Mouse (Mus musculus) kidney, embryonic 15.5 days (tissue): ENCODE results near the gene Ctnnd2. TPM values are rescaled to one million over a fixed set of nuclear protein-coding genes. Genes with fewer than 3 reads are reported as not detected.

Experiments used
- ATAC-seq: fragments of 200-750 bp; cut with Nextera tagmentation; replicated peaks from 2 replicates; pipeline ENCODE4 v1.8.0; 2017; ENCODE audit warnings: moderate TSS enrichment; ENCODE audit not compliant: low FRiP score
- H3K27ac ChIP-seq: fragments of 300-500 bp; sonication (generic); 2 replicates; pipeline ENCODE4 v1.5.1; 2015; ENCODE audit warnings: mild to moderate bottlenecking, inconsistent platforms
- H3K27me3 ChIP-seq: fragments of 300-500 bp; sonication (generic); 2 replicates; pipeline ENCODE4 v1.6.1; 2015; ENCODE audit warnings: inconsistent platforms
- H3K36me3 ChIP-seq: fragments of 300-500 bp; sonication (generic); 2 replicates; pipeline ENCODE4 v1.6.1; 2015; ENCODE audit warnings: inconsistent platforms
- H3K4me1 ChIP-seq: fragments of 300-500 bp; sonication (generic); 2 replicates; pipeline ENCODE4 v1.6.1; 2015; ENCODE audit warnings: inconsistent platforms
- H3K4me2 ChIP-seq: fragments of 300-500 bp; sonication (generic); 2 replicates; pipeline ENCODE4 v1.6.1; 2015; ENCODE audit warnings: moderate library complexity, mild to moderate bottlenecking, inconsistent platforms
- H3K4me3 ChIP-seq: fragments of 300-500 bp; sonication (generic); replicated peaks from 2 replicates; pipeline ENCODE4 v1.5.1; 2015; ENCODE audit warnings: mild to moderate bottlenecking, inconsistent platforms
- H3K9ac ChIP-seq: fragments of 300-500 bp; sonication (generic); 2 replicates; pipeline ENCODE4 v1.6.1; 2015; ENCODE audit warnings: mild to moderate bottlenecking, inconsistent platforms
- H3K9me3 ChIP-seq: fragments of 300-500 bp; sonication (generic); replicated peaks from 2 replicates; pipeline ENCODE4 v1.6.1; 2016; ENCODE audit warnings: inconsistent platforms
- WGBS: fragments of 180-500 bp; shearing (Covaris S2); methylation state at CpG from one replicate; pipeline ENCODE4 v1.1.7; 2015; ENCODE audit warnings: mixed read lengths; 5-methylcytosine and 5-hydroxymethylcytosine counted together
- polyA plus RNA-seq: library from polyadenylated mRNA; unstranded; fragments of >200 nt; fragmentation: Nextera tagmentation; extraction: Ambion mirVana; gene quantifications from 2 replicates; pipeline ENCODE4 v1.2.1, GENCODE M21; 2015

Gene Ctnnd2
- polyA plus RNA-seq, 1 experiment from 2014 or later: 5.4 TPM

DNA sequence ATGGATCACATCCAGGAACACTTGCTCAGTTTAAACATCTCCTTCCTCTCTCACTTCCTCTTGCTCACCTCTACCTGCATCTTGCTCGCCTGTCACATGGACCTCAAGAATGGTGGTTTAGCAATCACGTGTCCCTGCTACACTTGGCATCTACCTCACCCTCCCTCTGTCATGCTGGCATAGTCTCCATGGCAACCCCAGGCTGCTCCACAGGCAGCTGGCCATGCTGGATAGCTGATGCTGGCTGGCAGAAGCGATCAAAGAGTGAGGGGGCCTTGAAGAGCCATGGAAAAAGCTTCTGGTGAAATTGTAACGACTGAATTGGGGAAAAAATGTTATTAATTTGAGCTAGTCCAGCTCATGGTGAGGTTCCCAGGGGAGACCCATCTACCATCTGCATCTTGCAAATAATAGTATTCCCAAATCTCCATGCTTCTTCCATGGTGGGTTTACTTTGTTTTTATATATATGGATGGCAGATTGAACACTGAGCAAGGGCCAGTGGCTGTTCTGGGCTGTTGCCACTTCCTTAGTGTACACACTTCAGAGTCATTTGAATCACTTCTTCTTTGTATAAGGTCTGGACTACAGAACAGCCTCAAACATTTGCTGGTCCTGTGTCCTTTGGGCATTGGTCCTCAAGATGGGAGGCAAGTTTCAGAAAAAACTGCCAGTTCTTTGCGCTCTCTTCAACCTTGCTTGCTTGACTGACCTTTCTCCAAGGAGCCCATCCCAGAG is 19.7 kb downstream of the Ctnnd2 start:
- H3K27me3 ChIP-seq: no peaks in the 10 kb centered on the region
- H3K9me3 ChIP-seq: 0 out of 2 replicates have a peak, but pooled peaks cover 2% of the 10 kb centered on the region
- H3K36me3 ChIP-seq: no peaks in the 10 kb centered on the region
- no peak overlapping the region for H3K9ac ChIP-seq
- no peaks in the 10 kb centered on the region for H3K4me1 ChIP-seq
- H3K4me3 ChIP-seq: no peak overlapping the region
- H3K4me2 ChIP-seq: no peak overlapping the region
- WGBS: 75% methylated on average over 5 of the region's 5 CpGs
- ATAC-seq: no peak
- no peak overlapping the region for H3K27ac ChIP-seq

DNA sequence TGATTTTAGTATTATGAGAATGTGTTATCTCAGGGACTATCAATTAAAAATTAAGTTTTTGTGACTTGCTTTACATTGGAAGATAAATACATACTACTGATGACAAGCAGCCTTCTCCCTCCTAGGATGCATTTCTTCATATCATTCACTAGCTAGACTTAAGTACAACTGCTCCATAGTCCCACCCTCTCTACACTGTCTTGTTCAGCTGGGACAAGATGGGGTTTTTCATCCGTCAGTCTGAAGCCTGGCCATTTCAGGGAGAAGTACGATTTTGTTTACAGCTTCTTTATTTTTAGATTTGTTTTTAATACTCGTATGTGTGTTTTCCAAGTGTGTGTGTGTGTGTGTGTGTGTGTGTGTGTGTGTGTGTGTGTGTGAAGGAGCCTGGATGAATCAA is 26.0 kb downstream of the Ctnnd2 start:
- Histone ChIP-seq H3K9ac (no peak overlapping the region), H3K36me3 (no peaks in the 10 kb centered on the region), H3K4me1 (no peaks in the 10 kb centered on the region), H3K27ac (no peak overlapping the region), H3K4me3 (no peak overlapping the region), H3K9me3 (no peaks in the 10 kb centered on the region), H3K27me3 (no peaks in the 10 kb centered on the region), H3K4me2 (no peak overlapping the region)
- 73% methylated on average over 3 of the region's 3 CpGs for WGBS
- no peak for ATAC-seq

DNA sequence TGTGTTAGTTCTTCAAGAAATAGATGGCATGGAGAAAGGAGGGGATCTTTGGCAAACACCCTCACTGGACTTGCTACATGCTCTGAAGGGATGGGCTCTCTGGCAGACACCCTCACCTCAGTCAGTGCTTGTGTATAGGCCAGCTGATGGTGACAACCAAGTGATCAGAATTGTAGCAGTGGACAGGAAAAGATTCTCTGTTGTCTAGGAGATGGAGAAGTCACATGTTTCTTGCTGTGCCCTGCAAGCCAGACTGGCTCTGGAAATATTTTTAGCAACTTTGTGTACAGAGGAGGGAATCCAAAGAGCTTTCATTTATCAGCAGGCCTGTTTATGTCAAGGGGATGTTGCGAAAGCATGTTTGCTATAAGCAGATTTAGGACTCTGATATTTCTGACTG is 27.4 kb downstream of the Ctnnd2 start:
- no peak for ATAC-seq
- WGBS: 86% methylated on average over 1 of the region's 1 CpGs

DNA sequence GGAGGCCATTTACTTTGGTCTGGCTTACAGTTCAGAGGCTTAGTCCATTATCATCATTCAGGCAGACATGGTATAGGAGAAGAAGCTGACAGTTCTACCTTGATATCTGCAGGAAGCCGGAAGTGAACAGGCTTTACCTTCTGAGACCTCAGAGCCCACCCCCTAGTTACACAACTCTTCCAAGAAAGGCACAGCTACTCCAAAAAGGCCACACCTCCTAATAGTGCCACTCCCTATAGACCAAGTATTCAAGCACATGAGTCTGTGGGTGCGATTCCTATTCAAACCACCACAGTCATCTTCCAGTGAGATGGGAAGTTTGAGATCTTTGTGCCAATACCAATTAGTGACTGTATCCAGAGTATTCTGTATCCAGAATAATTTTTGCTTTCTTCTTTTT is 28.8 kb downstream of the Ctnnd2 start:
- Histone ChIP-seq H3K27ac (no peak overlapping the region), H3K27me3 (no peaks in the 10 kb centered on the region), H3K9me3 (no peaks in the 10 kb centered on the region), H3K4me2 (no peak overlapping the region), H3K4me1 (no peaks in the 10 kb centered on the region), H3K36me3 (no peaks in the 10 kb centered on the region), H3K9ac (no peak overlapping the region), H3K4me3 (no peak overlapping the region)
- 95% methylated on average over 2 of the region's 2 CpGs for WGBS
- no peak for ATAC-seq

More for the DNA sequence above, 27.4 kb downstream of the Ctnnd2 start:
- Histone ChIP-seq H3K9ac (no peak overlapping the region), H3K4me3 (no peak overlapping the region), H3K27ac (no peak overlapping the region), H3K4me2 (no peak overlapping the region), H3K36me3 (no peaks in the 10 kb centered on the region), H3K27me3 (no peaks in the 10 kb centered on the region), H3K9me3 (no peaks in the 10 kb centered on the region), H3K4me1 (no peaks in the 10 kb centered on the region)

DNA sequence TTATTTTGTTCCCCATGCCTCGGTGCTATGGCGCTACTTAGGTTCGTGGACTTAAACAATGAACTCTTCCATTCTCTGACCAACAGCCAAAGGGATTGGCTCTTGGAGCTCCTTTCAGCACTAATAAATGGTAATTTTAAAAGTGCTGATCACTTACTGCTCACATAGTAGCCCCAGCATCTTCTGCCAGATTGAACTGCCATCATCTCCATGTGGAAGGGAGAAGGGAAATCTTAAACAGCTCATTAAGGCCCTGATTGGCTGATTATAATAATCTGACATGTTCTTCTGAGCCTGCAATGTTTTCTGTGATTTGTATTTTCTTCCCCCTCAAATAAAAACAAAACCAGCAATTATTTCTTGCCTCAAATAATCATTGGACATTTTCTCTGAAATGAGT is 29.2 kb downstream of the Ctnnd2 start:
- no peaks in the 10 kb centered on the region for H3K27me3 ChIP-seq
- H3K27ac ChIP-seq: no peak overlapping the region
- H3K9me3 ChIP-seq: no peaks in the 10 kb centered on the region
- WGBS: 96% methylated on average over 3 of the region's 3 CpGs
- H3K4me3 ChIP-seq: no peak overlapping the region
- no peak overlapping the region for H3K9ac ChIP-seq
- no peak for ATAC-seq
- H3K4me1 ChIP-seq: no peaks in the 10 kb centered on the region
- no peaks in the 10 kb centered on the region for H3K36me3 ChIP-seq
- no peak overlapping the region for H3K4me2 ChIP-seq

DNA sequence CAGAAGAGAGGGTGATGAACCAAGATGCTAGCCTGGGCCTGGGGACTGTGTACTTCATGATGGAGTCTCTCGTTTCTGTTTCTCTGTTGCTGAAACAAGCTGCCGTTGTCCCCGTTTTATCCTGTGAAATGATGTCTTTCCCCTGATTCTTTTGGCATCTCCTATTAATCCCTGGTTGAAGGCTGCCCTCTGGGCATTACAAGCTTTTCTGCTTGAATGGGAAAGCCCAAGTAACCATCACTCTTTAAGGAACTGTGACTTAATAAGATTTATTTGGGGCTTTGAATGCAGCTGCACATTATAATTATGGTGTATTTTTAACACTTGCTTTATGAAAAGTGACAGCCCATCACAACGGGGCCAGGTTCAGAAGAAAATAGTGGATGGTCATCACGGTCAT is 40.4 kb downstream of the Ctnnd2 start:
- H3K4me3 ChIP-seq: no peak overlapping the region
- H3K36me3 ChIP-seq: no peaks in the 10 kb centered on the region
- WGBS: 81% methylated on average over 5 of the region's 5 CpGs
- H3K4me2 ChIP-seq: no peak overlapping the region
- no peaks in the 10 kb centered on the region for H3K27me3 ChIP-seq
- H3K4me1 ChIP-seq: no peaks in the 10 kb centered on the region
- no peak overlapping the region for H3K9ac ChIP-seq
- no peak overlapping the region for H3K27ac ChIP-seq
- no peak for ATAC-seq
- H3K9me3 ChIP-seq: no peaks in the 10 kb centered on the region

DNA sequence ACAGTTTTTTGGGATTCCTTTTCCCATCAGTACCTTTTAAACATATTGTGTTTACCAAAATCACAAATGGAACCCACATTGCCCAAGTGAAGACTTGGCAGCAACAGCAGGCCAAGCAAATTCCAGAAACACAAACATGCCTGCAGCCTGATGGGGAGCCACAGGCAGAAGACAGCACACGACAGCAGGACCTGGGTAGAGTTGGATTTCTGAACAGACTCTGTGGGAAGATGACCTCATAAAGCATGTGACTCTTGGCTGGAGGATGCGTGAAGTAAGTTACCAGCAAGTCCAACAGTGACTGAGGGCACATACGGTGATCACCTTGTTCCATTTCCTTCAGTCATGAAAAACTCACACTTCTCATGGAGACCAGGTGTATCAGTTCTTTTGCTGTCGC is 43.5 kb downstream of the Ctnnd2 start:
- Histone ChIP-seq H3K9ac (no peak overlapping the region), H3K27me3 (no peaks in the 10 kb centered on the region), H3K36me3 (no peaks in the 10 kb centered on the region), H3K27ac (no peak overlapping the region), H3K4me2 (no peak overlapping the region), H3K4me3 (no peak overlapping the region), H3K9me3 (no peaks in the 10 kb centered on the region), H3K4me1 (no peaks in the 10 kb centered on the region)
- ATAC-seq: no peak
- WGBS: 86% methylated on average over 4 of the region's 4 CpGs

DNA sequence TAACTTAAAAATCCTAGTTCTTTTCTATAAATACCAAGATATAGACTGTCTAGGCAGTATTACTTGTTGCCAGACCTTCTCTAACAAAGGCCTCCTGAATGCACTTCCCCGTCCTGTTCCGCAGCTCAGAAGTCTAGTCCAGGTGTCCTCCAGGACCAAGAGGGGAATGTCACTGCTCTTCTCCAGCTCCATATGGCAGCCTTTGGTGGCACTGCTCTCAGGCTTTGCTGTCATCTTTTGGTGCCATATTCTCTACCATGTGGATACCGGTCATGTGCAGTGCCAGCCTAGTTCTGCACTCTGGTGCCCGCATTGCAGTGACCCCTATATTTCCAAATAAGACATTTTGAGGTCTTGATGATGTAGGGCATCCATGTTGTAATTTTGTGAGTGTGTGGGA is 56.7 kb downstream of the Ctnnd2 start:
- Histone ChIP-seq H3K4me1 (no peaks in the 10 kb centered on the region), H3K9me3 (no peaks in the 10 kb centered on the region), H3K9ac (no peak overlapping the region), H3K27ac (no peak overlapping the region), H3K4me2 (no peak overlapping the region), H3K27me3 (no peaks in the 10 kb centered on the region), H3K4me3 (no peak overlapping the region), H3K36me3 (no peaks in the 10 kb centered on the region)
- no peak for ATAC-seq
- 93% methylated on average over 4 of the region's 4 CpGs for WGBS

DNA sequence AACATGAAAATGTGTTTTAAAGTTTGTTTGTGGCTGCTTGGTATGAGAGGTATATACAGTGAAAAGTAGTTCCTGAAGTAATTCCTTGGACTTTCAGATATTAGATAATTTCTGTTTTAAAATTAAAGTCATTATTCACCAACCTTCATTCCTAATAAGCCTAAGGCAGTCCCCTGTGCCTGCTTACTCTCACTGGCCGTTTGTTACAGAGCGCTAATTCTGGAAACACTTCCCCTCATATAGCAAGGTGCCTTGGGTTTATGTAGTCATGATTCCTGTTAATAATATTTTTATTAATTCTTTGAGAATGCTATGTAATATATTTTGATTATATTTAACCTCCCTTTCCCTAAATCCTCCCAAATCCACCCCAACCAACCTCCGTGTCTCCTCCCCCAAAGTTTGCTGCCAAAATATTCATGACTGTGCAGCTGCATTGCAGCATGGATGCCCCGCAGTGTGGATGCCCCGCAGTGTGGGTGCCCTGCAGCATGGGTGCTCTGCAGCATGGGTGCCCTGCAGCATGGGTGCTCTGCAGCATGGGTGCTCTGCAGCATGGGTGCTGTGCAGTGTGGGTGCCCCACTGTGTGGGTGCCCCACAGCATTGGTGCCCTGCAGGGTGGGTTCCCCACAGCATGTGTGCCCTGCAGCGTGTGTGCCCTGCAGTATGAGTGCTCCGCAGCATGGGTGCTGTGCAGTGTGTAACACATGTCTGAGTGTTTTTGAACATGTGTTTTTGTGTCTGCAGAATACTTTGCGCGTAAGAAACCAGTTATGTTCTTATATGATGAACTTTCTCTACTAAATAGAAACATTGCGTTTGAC is 63.0 kb downstream of the Ctnnd2 start:
- WGBS: 87% methylated on average over 10 of the region's 10 CpGs

DNA sequence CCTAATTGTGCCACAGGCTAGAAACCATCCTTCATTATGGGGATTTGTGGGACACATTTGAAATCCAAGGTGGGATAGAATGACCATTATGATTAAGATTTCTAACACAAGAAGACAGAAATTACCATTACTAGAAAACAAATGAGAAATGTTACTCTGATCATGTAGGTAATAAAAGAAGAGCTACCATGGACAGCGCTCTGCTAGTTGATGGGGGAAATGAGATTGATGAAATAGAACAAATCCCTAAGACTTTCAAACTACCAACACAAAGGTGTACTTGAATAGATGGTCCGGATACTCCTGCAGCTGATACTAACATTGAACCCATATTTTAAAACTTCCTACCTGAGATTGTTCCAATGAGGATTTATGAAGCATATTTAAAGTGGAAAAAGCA is 68.5 kb downstream of the Ctnnd2 start:
- H3K27ac ChIP-seq: no peak overlapping the region
- 88% methylated on average over 2 of the region's 2 CpGs for WGBS
- H3K4me3 ChIP-seq: no peak overlapping the region
- ATAC-seq: no peak
- H3K27me3 ChIP-seq: no peaks in the 10 kb centered on the region
- H3K9me3 ChIP-seq: no peaks in the 10 kb centered on the region
- no peaks in the 10 kb centered on the region for H3K36me3 ChIP-seq
- H3K4me2 ChIP-seq: no peak overlapping the region
- H3K9ac ChIP-seq: no peak overlapping the region
- H3K4me1 ChIP-seq: no peaks in the 10 kb centered on the region

More for the DNA sequence above, 63.0 kb downstream of the Ctnnd2 start:
- Histone ChIP-seq H3K27me3 (no peaks in the 10 kb centered on the region), H3K27ac (no peak overlapping the region), H3K9ac (no peak overlapping the region), H3K9me3 (no peaks in the 10 kb centered on the region), H3K4me2 (no peak overlapping the region), H3K36me3 (no peaks in the 10 kb centered on the region), H3K4me1 (no peaks in the 10 kb centered on the region), H3K4me3 (no peak overlapping the region)
- ATAC-seq: no peak

DNA sequence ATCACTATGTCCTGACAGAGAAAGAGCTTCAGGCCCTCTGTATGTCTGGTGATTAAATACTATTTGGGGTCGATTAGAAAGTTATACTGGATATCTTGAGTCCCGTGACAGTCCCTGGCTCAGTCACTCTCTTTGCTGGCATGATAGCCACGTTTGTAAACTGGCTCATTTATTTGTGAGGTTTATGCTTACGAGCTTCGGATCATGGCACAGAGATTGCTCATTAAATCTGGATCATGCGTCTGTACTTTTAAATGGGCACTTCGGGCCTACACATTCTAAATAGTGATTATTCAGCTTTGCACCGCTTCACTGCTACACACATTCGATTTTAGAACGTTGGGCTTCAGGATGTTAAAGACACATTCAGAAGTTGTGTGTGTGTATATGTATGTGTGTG is 96.4 kb downstream of the Ctnnd2 start:
- Histone ChIP-seq H3K4me2 (no peak overlapping the region), H3K4me3 (no peak overlapping the region), H3K27me3 (no peaks in the 10 kb centered on the region), H3K27ac (no peak overlapping the region), H3K9me3 (no peaks in the 10 kb centered on the region), H3K36me3 (no peaks in the 10 kb centered on the region), H3K4me1 (no peaks in the 10 kb centered on the region), H3K9ac (no peak overlapping the region)
- no peak for ATAC-seq
- WGBS: 87% methylated on average over 10 of the region's 10 CpGs

DNA sequence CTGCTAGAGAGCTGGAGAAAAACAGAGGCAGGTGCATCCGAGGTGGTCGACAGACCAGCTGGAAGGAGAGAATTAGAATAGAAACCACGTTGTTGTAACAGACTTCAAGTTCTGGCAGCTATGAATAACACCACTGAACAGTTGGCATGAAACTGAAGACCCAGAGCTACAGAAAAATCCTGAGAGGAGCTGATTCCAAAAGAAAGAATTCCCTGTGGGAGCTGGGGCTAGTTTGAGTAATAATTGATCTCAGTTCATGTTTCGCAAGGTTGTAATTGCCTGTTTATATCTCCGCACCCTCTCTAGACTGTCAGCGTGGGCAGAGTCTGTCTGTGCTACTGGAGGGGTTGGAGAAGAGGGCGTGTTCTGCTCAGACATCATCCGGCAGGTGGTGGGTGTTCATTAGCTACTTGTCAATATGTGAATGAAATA is 98.8 kb downstream of the Ctnnd2 start:
- H3K4me1 ChIP-seq: no peaks in the 10 kb centered on the region
- no peak overlapping the region for H3K9ac ChIP-seq
- H3K4me3 ChIP-seq: no peak overlapping the region
- H3K9me3 ChIP-seq: no peaks in the 10 kb centered on the region
- no peak overlapping the region for H3K4me2 ChIP-seq
- no peak for ATAC-seq
- H3K27me3 ChIP-seq: no peaks in the 10 kb centered on the region
- 73% methylated on average over 8 of the region's 8 CpGs for WGBS
- H3K27ac ChIP-seq: no peak overlapping the region
- H3K36me3 ChIP-seq: no peaks in the 10 kb centered on the region
